Comparison of ENCODE assay signal across 31 mouse cellular contexts in genomic region chr10:14989601-14990140, GRCm38 (mm10).
DNase-seq lines count a peak whose midpoint lies in the region; ATAC-seq lines count a peak whose summit lies in the region.
"Had no signal": no experiment of that assay in that cellular context is flagged by ENCODE, and none has a peak within 500 bp of the region (broad histone marks: within the 10 kb centered on the region; RNA-seq: fewer than 3 reads in every experiment).

No protein-coding gene starts in this region.

- no peaks in the 10 kb centered on the region for H3K27me3 ChIP-seq in hindbrain, embryonic 13.5 days
- no peaks in the 10 kb centered on the region for H3K27me3 ChIP-seq in hindbrain, embryonic 12.5 days
- H3K27me3 ChIP-seq: embryonic facial prominence, embryonic 13.5 days; neural tube, embryonic 15.5 days had no signal

- H3K36me3 ChIP-seq in hindbrain, embryonic 13.5 days: no peaks in the 10 kb centered on the region
- no peaks in the 10 kb centered on the region for H3K36me3 ChIP-seq in hindbrain, embryonic 12.5 days
- H3K36me3 ChIP-seq: embryonic facial prominence, embryonic 13.5 days; heart, embryonic 10.5 days; neural tube, embryonic 15.5 days had no signal

- H3K4me1 ChIP-seq in hindbrain, embryonic 13.5 days (replicated peaks): no peaks in the 10 kb centered on the region
- H3K4me1 ChIP-seq in hindbrain, embryonic 12.5 days: no peaks in the 10 kb centered on the region
- H3K4me1 ChIP-seq: embryonic facial prominence, embryonic 13.5 days; heart, embryonic 10.5 days; neural tube, embryonic 15.5 days had no signal

- H3K9me3 ChIP-seq in hindbrain, embryonic 13.5 days: no peaks in the 10 kb centered on the region
- H3K9me3 ChIP-seq in hindbrain, embryonic 12.5 days (replicated peaks): no peaks in the 10 kb centered on the region
- H3K9me3 ChIP-seq: embryonic facial prominence, embryonic 13.5 days; heart, embryonic 10.5 days; neural tube, embryonic 15.5 days had no signal

- intact Hi-C loops in left cerebral cortex, postnatal 36 days (cut with DNase I): no loop called here

- peak; percentile 59 for ATAC-seq in hindbrain, embryonic 13.5 days (ENCODE audit: low FRiP score)
- ATAC-seq in hindbrain, embryonic 12.5 days (ENCODE audit: low FRiP score): no peak
- ATAC-seq: CD4-positive, CD25-positive, alpha-beta regulatory T cell, adult 4 months; forebrain, embryonic 14.5 days; inflammation-experienced regulatory T-cells, adult 6 months had no signal

- peak; percentile 1 for DNase-seq in embryo, embryonic 10.5 days (ENCODE audit: low spot score)
- DNase-seq in embryo, embryonic 10 days (ENCODE audit: low spot score): no peak
- peak; percentile 2 for DNase-seq in retina, postnatal 1 day
- DNase-seq in retina, embryonic 14.5 days (ENCODE audit: low spot score): no peak
- no peak for DNase-seq in left cerebral cortex, postnatal 36 days (ENCODE audit: low spot score in 2 of 2)
- DNase-seq: adrenal gland, postnatal 25 days; cerebellum, adult 9-11 months; embryo, embryonic 11 days; gastrocnemius, postnatal 25 days; heart, adult 11 months; heart, postnatal 4 days; kidney, adult 11 months; kidney, postnatal 14 days; layer of hippocampus, adult 9-11 months; liver; lung, adult 2 months; lung, postnatal 10 days; right cerebral cortex, adult 18-20 months; spleen, adult 18-20 months; thymus, postnatal 14 days had no signal

- H3K4me2 ChIP-seq in hindbrain, embryonic 13.5 days: no peak overlapping the region
- H3K4me2 ChIP-seq in hindbrain, embryonic 12.5 days (replicated peaks): no peak overlapping the region
- H3K4me2 ChIP-seq: embryonic facial prominence, embryonic 13.5 days; neural tube, embryonic 15.5 days had no signal

- no peak overlapping the region for H3K4me3 ChIP-seq in hindbrain, embryonic 13.5 days
- no peak overlapping the region for H3K4me3 ChIP-seq in hindbrain, embryonic 12.5 days
- H3K4me3 ChIP-seq: embryonic facial prominence, embryonic 13.5 days; erythroblast, embryonic 14.5 days; heart, embryonic 10.5 days; neural tube, embryonic 15.5 days had no signal

- no peak overlapping the region for H3K9ac ChIP-seq in hindbrain, embryonic 13.5 days
- H3K9ac ChIP-seq in hindbrain, embryonic 12.5 days: no peak overlapping the region
- H3K9ac ChIP-seq: embryonic facial prominence, embryonic 13.5 days; liver, embryonic 14.5 days; neural tube, embryonic 15.5 days had no signal

- no peak overlapping the region for H3K27ac ChIP-seq in hindbrain, embryonic 13.5 days
- no peak overlapping the region for H3K27ac ChIP-seq in hindbrain, embryonic 12.5 days
- H3K27ac ChIP-seq: embryonic facial prominence, embryonic 13.5 days; heart, embryonic 10.5 days; liver, embryonic 14.5 days; macrophage; neural tube, embryonic 15.5 days had no signal

Comparison
In these comparisons a context has a peak if more than half of its experiments do, and no peak if none do; other contexts are left out.
1. DNase-seq: peak in embryo, embryonic 10.5 days (single experiment) and retina, postnatal 1 day (single experiment); none in embryo, embryonic 10 days (single experiment), retina, embryonic 14.5 days (single experiment) and left cerebral cortex, postnatal 36 days (0 of 2).